Mouse (Mus musculus) embryonic facial prominence, embryonic 14.5 days (tissue): ENCODE data around the gene Cryba4. TPM values are rescaled to one million over a fixed set of nuclear protein-coding genes. Genes with fewer than 3 reads are reported as not detected.
A peak's percentile ranks its signal among the peaks of the same experiment; 100 is the strongest.

Experiments
- ATAC-seq: fragments of 200-750 bp; cut with Nextera tagmentation; 2 replicates; pipeline ENCODE4 v1.8.0; 2017; ENCODE audit warnings: low read depth, moderate number of reproducible peaks, moderate TSS enrichment
- DNase-seq: peaks from one replicate; pipeline ENCODE4 v3.0.0-alpha.2; 2015; ENCODE audit warnings: low spot score
- H3K27ac ChIP-seq: fragments of 300-500 bp; sonication (generic); replicated peaks from 2 replicates; pipeline ENCODE4 v1.5.1; 2014; ENCODE audit warnings: low read depth, mild to moderate bottlenecking, low read length, moderate library complexity
- H3K27me3 ChIP-seq: fragments of 300-500 bp; sonication (generic); replicated peaks from 2 replicates; pipeline ENCODE4 v1.6.1; 2014; ENCODE audit warnings: low read length; ENCODE audit not compliant: control insufficient read depth, insufficient read depth
- H3K36me3 ChIP-seq: fragments of 300-500 bp; sonication (generic); 2 replicates; pipeline ENCODE4 v1.6.1; 2014; ENCODE audit warnings: low read length, mixed read lengths; ENCODE audit not compliant: control insufficient read depth, insufficient read depth
- H3K4me1 ChIP-seq: fragments of 300-500 bp; sonication (generic); 2 replicates; pipeline ENCODE4 v1.6.1; 2014; ENCODE audit warnings: antibody characterized with exemption, low read length; ENCODE audit not compliant: control insufficient read depth, insufficient read depth
- H3K4me2 ChIP-seq: fragments of 300-500 bp; sonication (generic); 2 replicates; pipeline ENCODE4 v1.6.1; 2014; ENCODE audit warnings: low read depth, mild to moderate bottlenecking, low read length, moderate library complexity, mixed read lengths
- H3K4me3 ChIP-seq: fragments of 300-500 bp; sonication (generic); 2 replicates; pipeline ENCODE4 v1.5.1; 2014; ENCODE audit warnings: low read depth, mild to moderate bottlenecking, low read length
- H3K9ac ChIP-seq: fragments of 300-500 bp; sonication (generic); 2 replicates; pipeline ENCODE4 v1.6.1; 2014; ENCODE audit warnings: low read depth, mild to moderate bottlenecking, low read length, moderate library complexity, mixed read lengths
- H3K9me3 ChIP-seq: fragments of 300-500 bp; sonication (generic); 2 replicates; pipeline ENCODE4 v1.6.1; 2016; ENCODE audit warnings: low read length; ENCODE audit not compliant: control insufficient read depth
- WGBS: fragments of 180-500 bp; shearing (Covaris S2); extraction: QIAGEN DNeasy Blood & Tissue Kit; methylation state at CpG from one replicate; pipeline ENCODE4 v1.1.7; 2014; 5-methylcytosine and 5-hydroxymethylcytosine counted together
- polyA plus RNA-seq: library from polyadenylated mRNA; unstranded; fragments of >200 nt; fragmentation: Nextera tagmentation; extraction: Ambion mirVana; gene quantifications from 2 replicates; pipeline ENCODE4 v1.2.1, GENCODE M21; 2014

The Cryba4 gene
- polyA plus RNA-seq, 1 experiment from 2014 or later, result 2.8 TPM

DNA sequence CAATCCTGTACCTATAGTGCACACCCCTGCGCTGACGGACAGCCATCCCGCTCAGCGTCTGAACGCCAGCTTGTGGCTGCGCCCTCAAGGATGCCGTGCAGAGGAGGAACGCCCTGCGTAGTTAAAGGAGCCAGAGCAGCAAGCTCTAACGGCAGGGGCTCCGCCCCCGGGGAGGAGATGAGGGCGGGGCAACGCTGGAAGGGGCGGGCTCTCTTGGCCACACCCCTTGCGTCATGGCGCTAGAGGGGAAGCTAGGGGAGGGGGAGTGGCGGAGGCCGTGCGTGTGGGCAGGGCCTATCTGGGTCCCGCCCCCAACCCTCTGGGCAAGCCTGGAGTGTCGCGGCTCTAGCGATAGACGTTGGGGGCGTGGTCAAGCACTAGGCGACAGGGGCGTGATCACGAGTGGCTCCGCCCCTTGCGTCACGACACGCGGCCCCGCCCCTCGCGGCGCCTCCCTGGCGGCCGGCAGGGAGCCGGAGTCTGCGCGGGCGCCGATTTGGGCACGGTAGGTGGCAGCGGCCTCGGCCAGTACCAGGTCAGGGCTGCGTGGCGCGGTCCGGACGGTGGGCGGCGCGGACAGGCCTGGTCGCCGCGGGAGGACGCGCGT lies 24.1 kb upstream of the Cryba4 start, which contains the start of gene Tpst2:
Tpst2 (plus strand) TSS at position 425 of the 607 bp plus-strand sequence.
- H3K4me2 ChIP-seq, result peak within 1 kb of the TSS; percentile 88
- WGBS, result 0% methylated on average over 27 of the region's 62 CpGs
- H3K27ac ChIP-seq, result peak within 1 kb of the TSS; percentile 71
- peak within 1 kb of the TSS; percentile 85 for H3K4me3 ChIP-seq
- no peaks in the 10 kb centered on the region for H3K27me3 ChIP-seq
- peaks cover 23% of the 10 kb centered on the region for H3K4me1 ChIP-seq
- H3K9me3 ChIP-seq, result no peaks in the 10 kb centered on the region
- H3K36me3 ChIP-seq, result no peaks in the 10 kb centered on the region
- H3K9ac ChIP-seq, result peak within 1 kb of the TSS; percentile 86
- ATAC-seq (peak; percentile 94), DNase-seq (peak; percentile 99)

DNA sequence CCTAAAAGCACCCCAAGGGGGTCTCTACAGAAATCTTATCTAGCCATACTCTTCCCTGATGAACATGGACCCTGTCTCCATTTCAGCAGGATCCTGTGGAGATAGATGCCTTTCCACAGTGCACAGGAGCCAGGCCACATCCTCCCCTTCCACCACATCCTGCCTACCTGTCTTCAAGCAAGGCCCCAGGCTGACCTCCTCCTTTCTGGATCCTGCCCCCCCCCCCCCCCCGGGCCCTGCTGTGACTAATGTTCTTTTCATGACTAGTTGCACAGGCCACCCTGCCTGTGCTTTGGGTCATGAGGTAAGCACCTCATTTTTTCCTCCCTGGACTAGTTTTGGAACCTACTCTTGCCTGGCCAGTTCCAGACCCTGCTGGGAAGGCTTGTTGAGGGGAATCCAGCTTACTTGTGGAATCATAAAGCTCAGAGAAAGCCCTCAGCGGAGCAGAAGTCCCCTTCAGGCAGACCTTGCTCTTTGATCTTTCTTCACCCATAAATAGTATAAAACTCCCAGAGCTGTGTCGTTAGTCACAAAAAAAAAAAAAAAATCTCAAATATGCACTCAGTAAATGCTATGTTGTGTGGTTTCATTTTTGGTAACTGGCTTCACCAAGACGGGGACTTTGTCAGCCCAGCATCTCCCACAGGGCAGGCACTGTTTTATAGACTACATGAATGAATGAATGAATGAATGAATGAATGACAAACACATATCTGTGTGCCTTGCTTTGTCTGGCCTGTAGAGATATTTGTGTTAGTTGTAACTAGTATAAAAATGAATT lies 22.9 kb upstream of the Cryba4 start:
- Histone ChIP-seq H3K4me1 (peaks cover 15% of the 10 kb centered on the region), H3K4me3 (peak overlapping the region; percentile 85)

DNA sequence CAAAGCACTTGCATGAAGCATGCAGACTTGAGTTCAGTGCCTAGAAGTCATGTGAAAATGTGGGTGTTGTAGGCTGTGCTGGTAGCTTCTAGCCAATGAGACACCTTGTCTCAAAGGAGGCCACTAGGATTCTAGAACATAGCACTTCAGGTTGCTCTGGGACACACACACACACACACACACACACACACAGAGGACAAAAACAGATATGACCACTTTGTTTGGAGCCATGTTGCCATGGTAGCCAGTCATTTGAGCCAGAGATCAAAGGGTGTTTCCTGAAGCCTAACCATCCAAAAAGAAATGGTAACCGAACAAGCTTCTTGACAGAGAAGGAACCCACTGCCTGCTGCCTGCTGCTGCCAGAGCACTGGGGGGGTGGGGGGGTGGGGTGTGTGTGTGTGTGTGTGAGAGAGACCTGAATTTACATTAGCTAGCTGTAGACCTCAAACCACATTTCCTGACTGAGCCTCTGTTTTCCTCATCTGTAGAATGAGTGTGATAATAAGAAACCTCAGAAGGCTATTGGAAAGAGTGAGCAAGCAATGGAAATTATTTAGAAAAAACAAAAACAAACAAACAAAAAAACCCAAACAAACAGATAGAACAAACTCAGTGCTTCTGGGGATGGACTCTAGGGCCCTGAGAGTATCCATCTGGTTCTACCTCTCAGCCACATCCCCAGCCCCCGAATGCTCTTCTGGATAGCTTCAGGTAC lies 21.6 kb upstream of the Cryba4 start:
- Histone ChIP-seq H3K36me3 (no peaks in the 10 kb centered on the region), H3K9ac (no peak overlapping the region), H3K4me1 (peaks cover 10% of the 10 kb centered on the region), H3K4me2 (no peak overlapping the region), H3K27ac (no peak overlapping the region), H3K4me3 (no peak overlapping the region), H3K27me3 (peaks cover 4% of the 10 kb centered on the region), H3K9me3 (no peaks in the 10 kb centered on the region)
- DNase-seq (no peak), ATAC-seq (no peak)
- 56% methylated on average over 2 of the region's 2 CpGs for WGBS

More for the DNA sequence above, 22.9 kb upstream of the Cryba4 start:
- Histone ChIP-seq H3K36me3 (no peaks in the 10 kb centered on the region), H3K9ac (no peak overlapping the region), H3K9me3 (no peaks in the 10 kb centered on the region), H3K27ac (no peak overlapping the region), H3K27me3 (no peaks in the 10 kb centered on the region), H3K4me2 (peak overlapping the region; percentile 75)
- DNase-seq (no peak), ATAC-seq (no peak)
- WGBS, result 52% methylated on average over 4 of the region's 4 CpGs

DNA sequence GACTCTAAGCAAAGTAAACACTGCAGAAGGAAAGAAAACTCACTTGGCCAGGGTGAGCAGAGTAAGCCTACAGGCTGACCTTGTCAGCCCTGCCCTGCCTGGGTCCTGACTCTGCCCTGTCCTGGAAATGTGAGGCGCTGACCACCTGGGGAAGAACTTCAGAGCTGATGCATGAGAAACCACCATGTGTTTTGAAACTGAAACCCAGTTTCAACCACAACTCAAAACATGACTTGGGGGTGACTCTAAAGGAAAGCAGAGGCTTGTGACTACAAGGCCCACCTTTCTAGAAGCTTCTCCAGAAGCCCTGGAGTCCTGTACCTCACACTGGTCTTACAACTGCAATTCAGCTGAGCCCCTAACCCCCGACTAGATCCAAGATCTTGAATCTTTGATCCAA lies 20.6 kb upstream of the Cryba4 start:
- peaks cover 6% of the 10 kb centered on the region for H3K27me3 ChIP-seq
- H3K27ac ChIP-seq, result no peak overlapping the region
- H3K36me3 ChIP-seq, result no peaks in the 10 kb centered on the region
- no peaks in the 10 kb centered on the region for H3K9me3 ChIP-seq
- ATAC-seq (no peak), DNase-seq (no peak)
- H3K9ac ChIP-seq, result no peak overlapping the region
- WGBS, result 77% methylated on average over 2 of the region's 2 CpGs
- peaks cover 9% of the 10 kb centered on the region for H3K4me1 ChIP-seq
- H3K4me2 ChIP-seq, result no peak overlapping the region
- H3K4me3 ChIP-seq, result no peak overlapping the region

DNA sequence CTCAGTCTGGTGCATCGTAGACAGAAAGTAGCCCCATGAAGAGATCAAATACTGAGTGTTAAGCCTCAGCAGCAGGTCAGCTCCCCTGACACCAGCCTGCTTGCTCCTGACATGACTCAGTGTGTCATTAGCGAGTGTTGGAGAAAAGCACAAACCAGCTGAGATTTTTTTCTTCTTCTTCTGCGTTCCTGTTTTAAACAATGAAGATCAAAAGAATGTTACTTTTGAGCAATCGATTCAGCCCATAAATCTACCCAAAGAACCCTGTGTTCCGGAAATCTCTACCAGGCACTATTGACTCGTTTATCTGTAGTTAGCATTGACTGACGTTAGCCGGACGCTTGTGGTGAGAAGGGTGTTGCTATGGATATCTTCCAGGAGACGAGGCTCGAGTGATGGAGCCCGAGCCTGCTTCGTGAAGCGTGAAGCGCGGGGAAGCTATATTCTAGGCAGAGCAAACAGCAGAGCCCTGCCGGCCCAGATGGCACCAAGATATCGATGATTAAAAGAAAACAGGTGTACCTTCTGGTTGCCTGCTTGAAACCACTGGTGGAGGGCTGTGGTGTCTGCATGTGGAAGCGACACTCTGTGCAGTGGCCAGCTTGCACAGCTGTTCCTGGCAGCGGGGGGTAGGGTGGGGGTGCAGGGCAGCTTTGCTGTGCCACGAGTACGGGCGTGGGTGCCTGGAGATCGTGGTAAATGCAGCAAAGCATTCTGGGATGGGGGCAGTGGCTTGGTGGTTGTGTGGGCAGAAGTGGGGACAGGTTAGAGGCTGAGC lies 18.6 kb upstream of the Cryba4 start:
- Histone ChIP-seq H3K4me1 (peaks cover 6% of the 10 kb centered on the region; the same call in 1 of the 2 replicates), H3K36me3 (no peaks in the 10 kb centered on the region), H3K9me3 (no peaks in the 10 kb centered on the region), H3K9ac (no peak overlapping the region), H3K4me2 (no peak overlapping the region), H3K27me3 (peaks cover 12% of the 10 kb centered on the region), H3K27ac (no peak overlapping the region), H3K4me3 (no peak overlapping the region)
- DNase-seq, result no peak
- ATAC-seq, result no peak
- WGBS, result 58% methylated on average over 24 of the region's 24 CpGs

DNA sequence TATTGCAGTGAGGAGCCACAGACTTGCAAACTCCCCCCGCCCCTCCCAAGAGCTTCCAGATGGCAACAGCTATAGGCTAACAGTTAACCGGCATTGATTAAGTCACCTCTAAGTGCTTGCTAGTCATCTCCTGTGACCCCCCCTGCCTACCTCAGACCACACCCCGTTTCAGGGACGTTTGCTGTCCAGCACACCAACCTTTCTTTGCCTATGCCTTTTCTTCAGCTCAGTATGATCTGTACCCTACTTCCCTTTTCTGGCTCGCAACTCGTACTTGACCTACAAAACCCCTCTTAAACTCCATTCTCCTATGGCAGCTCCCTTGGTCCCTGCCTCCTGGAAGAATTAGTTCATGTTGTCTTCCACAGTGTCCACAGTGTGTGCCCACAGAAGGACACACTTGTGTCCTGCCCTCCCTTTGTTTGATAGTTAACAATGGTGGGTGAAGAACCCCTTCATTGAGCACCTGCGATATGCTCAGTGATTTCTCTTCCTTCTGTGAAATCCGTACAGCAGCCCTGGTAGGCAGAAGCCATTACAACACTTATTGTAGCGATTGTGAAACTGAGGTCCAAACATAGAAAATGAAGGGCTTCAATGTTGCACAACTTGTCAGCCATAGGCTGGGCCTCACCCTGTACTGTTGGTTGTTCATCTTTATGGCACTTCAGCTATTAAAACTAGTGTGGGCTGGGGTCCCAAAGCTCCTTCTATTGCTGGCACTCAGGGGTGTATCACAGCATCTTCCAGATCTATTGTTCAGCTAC lies 13.9 kb upstream of the Cryba4 start:
- H3K4me2 ChIP-seq, result peak overlapping the region; percentile 29; the same call in 1 of the 2 replicates
- peak; percentile 30; the same call in 1 of the 2 replicates for ATAC-seq
- H3K4me1 ChIP-seq, result no peaks in the 10 kb centered on the region
- peaks cover 12% of the 10 kb centered on the region for H3K27me3 ChIP-seq
- no peaks in the 10 kb centered on the region for H3K36me3 ChIP-seq
- no peak overlapping the region for H3K4me3 ChIP-seq
- no peak for DNase-seq
- no peak overlapping the region for H3K27ac ChIP-seq
- H3K9ac ChIP-seq, result peak overlapping the region; percentile 9; the same call in 1 of the 2 replicates
- no peaks in the 10 kb centered on the region for H3K9me3 ChIP-seq
- WGBS, result 58% methylated on average over 9 of the region's 9 CpGs

DNA sequence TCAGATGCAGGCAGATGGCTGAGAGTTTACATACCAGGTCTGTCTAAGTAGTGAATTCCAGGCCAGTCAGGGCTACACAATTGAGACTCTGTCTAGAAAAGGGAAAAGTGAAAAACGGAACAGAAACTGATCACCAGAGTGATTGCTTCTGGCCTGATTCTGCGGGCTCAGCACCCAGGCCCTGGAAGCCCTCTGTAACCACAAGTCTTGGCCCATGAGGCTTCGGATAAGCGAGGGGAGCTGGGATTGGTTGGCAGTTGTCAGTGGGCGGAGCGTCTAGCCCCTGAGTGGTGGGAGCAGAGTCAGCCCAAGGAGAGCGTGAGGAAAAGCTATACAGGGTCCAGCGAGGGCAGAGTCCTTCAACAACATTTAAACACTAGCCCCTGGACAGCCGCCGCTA lies 13.2 kb upstream of the Cryba4 start:
- Histone ChIP-seq H3K27me3 (peaks cover 12% of the 10 kb centered on the region), H3K4me3 (no peak overlapping the region), H3K27ac (no peak overlapping the region), H3K36me3 (no peaks in the 10 kb centered on the region), H3K4me2 (peak overlapping the region; percentile 29), H3K4me1 (no peaks in the 10 kb centered on the region), H3K9ac (peak overlapping the region; percentile 9; the same call in 1 of the 2 replicates), H3K9me3 (no peaks in the 10 kb centered on the region)
- 6% methylated on average over 10 of the region's 10 CpGs for WGBS
- DNase-seq (peak; percentile 58), ATAC-seq (peak; percentile 88)
